Mouse (Mus musculus) ovary, adult 10 weeks (tissue): ENCODE measurements around the gene Gm10340. TPM values are rescaled to one million over a fixed set of nuclear protein-coding genes. Genes with fewer than 3 reads are reported as not detected.

Experiments used
- polyA plus RNA-seq: library from polyadenylated mRNA; stranded (reverse); fragments of 350-450 nt; fragmentation: Illumina TruSeq; extraction: RNeasy Lipid Tissue Mini Kit (QIAGEN cat#74804); gene quantifications from one replicate; pipeline ENCODE4 v1.2.3, GENCODE M21; 2014

The Gm10340 gene
- polyA plus RNA-seq = not detected

GRCm38 (mm10) chr14:3133697-3134096 lies at the start of gene Gm10340:
TSS of gene Gm10340 (plus strand) at chr14:3133997.

GRCm38 (mm10) chr14:3187955-3188354 lies 54.2 kb downstream of the Gm10340 start, which contains the start of gene Gm5795:
TSS of gene Gm5795 (plus strand) at chr14:3188255.

Other genes starting within 250 kb of the Gm10340 start
- gene Gm2888, start 104.0 kb upstream of the Gm10340 start, polyA plus RNA-seq = not detected
- 1.5 TPM for gene Gm2897, start 84.7 kb upstream of the Gm10340 start, polyA plus RNA-seq
- gene Gm5795, start 54.3 kb downstream of the Gm10340 start, polyA plus RNA-seq = not detected
- 0.63 TPM for gene D830030K20Rik, start 74.5 kb downstream of the Gm10340 start, polyA plus RNA-seq
- gene Gm2956, start 198.6 kb downstream of the Gm10340 start, polyA plus RNA-seq = not detected